Mouse (Mus musculus) hindbrain, embryonic 13.5 days (tissue): ENCODE measurements around the gene Obscn. TPM values are rescaled to one million over a fixed set of nuclear protein-coding genes. Genes with fewer than 3 reads are reported as not detected.
A peak's percentile ranks its signal among the peaks of the same experiment; 100 is the strongest.

ENCODE experiments used
- ATAC-seq: fragments of 200-750 bp; cut with Nextera tagmentation; 2 replicates; pipeline ENCODE4 v1.8.0; 2017; ENCODE audit warnings: moderate TSS enrichment; ENCODE audit not compliant: low FRiP score
- H3K27ac ChIP-seq: fragments of 300-500 bp; sonication (generic); 2 replicates; pipeline ENCODE4 v1.5.1; 2015; ENCODE audit warnings: inconsistent platforms, mild to moderate bottlenecking, moderate library complexity
- H3K27me3 ChIP-seq: fragments of 300-500 bp; sonication (generic); 2 replicates; pipeline ENCODE4 v1.6.1; 2015; ENCODE audit warnings: mild to moderate bottlenecking, inconsistent platforms
- H3K36me3 ChIP-seq: fragments of 300-500 bp; sonication (generic); 2 replicates; pipeline ENCODE4 v1.6.1; 2015; ENCODE audit warnings: mild to moderate bottlenecking, inconsistent platforms
- H3K4me1 ChIP-seq: fragments of 300-500 bp; sonication (generic); replicated peaks from 2 replicates; pipeline ENCODE4 v1.6.1; 2015; ENCODE audit warnings: inconsistent platforms
- H3K4me2 ChIP-seq: fragments of 300-500 bp; sonication (generic); 2 replicates; pipeline ENCODE4 v1.6.1; 2015; ENCODE audit warnings: inconsistent platforms, mild to moderate bottlenecking, moderate library complexity
- H3K4me3 ChIP-seq: fragments of 300-500 bp; sonication (generic); 2 replicates; pipeline ENCODE4 v1.5.1; 2015; ENCODE audit warnings: mild to moderate bottlenecking, inconsistent platforms
- H3K9ac ChIP-seq: fragments of 300-500 bp; sonication (generic); 2 replicates; pipeline ENCODE4 v1.6.1; 2015; ENCODE audit warnings: mild to moderate bottlenecking, inconsistent platforms
- H3K9me3 ChIP-seq: fragments of 300-500 bp; sonication (generic); 2 replicates; pipeline ENCODE4 v1.6.1; 2016; ENCODE audit warnings: inconsistent platforms
- WGBS: fragments of 180-500 bp; shearing (Covaris S2); methylation state at CpG from one replicate; pipeline ENCODE4 v1.1.7; 2015; 5-methylcytosine and 5-hydroxymethylcytosine counted together
- polyA plus RNA-seq: library from polyadenylated mRNA; unstranded; fragments of >200 nt; fragmentation: Nextera tagmentation; extraction: Ambion mirVana; gene quantifications from 2 replicates; pipeline ENCODE4 v1.2.1, GENCODE M21; 2015

Obscn gene
- polyA plus RNA-seq, 1 experiment from 2014 or later: 0.22 TPM

- 3% methylated on average over 68 of the region's 68 CpGs for WGBS
- Histone ChIP-seq H3K9ac (peak within 1 kb of the TSS; percentile 89), H3K4me2 (peak within 1 kb of the TSS; percentile 73), H3K4me1 (peaks cover 22% of the 10 kb centered on the region), H3K4me3 (peak within 1 kb of the TSS; percentile 69), H3K27me3 (peaks cover 5% of the 10 kb centered on the region; the same call in 1 of the 2 replicates), H3K36me3 (peaks cover 12% of the 10 kb centered on the region; the same call in 1 of the 2 replicates), H3K27ac (peak within 1 kb of the TSS; percentile 100), H3K9me3 (no peaks in the 10 kb centered on the region)
- peak; percentile 98 for ATAC-seq
These were observed 27.3 kb upstream of the Obscn start, which contains the start of gene Iba57 for GRCm38 (mm10) chr11:59163255-59164236. TSS of gene Iba57 (minus strand) at chr11:59163739.

- peak overlapping the region; percentile 69 for H3K4me3 ChIP-seq
- 63% methylated on average over 9 of the region's 9 CpGs for WGBS
- ATAC-seq: peak; percentile 62
- peak overlapping the region; percentile 100 for H3K27ac ChIP-seq
- peaks cover 22% of the 10 kb centered on the region for H3K4me1 ChIP-seq
- H3K27me3 ChIP-seq: no peaks in the 10 kb centered on the region
- no peaks in the 10 kb centered on the region for H3K9me3 ChIP-seq
- peak overlapping the region; percentile 73 for H3K4me2 ChIP-seq
- H3K9ac ChIP-seq: peak overlapping the region; percentile 72
- peaks cover 21% of the 10 kb centered on the region for H3K36me3 ChIP-seq
These were observed 26.4 kb upstream of the Obscn start for GRCm38 (mm10) chr11:59162443-59163254.

GRCm38 (mm10) chr11:59161398-59161797 lies 25.2 kb upstream of the Obscn start:
- H3K4me1 ChIP-seq: peaks cover 22% of the 10 kb centered on the region
- no peak for ATAC-seq
- no peak overlapping the region for H3K9ac ChIP-seq
- H3K27ac ChIP-seq: no peak overlapping the region
- no peaks in the 10 kb centered on the region for H3K27me3 ChIP-seq
- H3K9me3 ChIP-seq: no peaks in the 10 kb centered on the region
- no peak overlapping the region for H3K4me2 ChIP-seq
- 85% methylated on average over 5 of the region's 5 CpGs for WGBS
- H3K4me3 ChIP-seq: no peak overlapping the region
- H3K36me3 ChIP-seq: peaks cover 32% of the 10 kb centered on the region

GRCm38 (mm10) chr11:59159558-59159957 lies 23.4 kb upstream of the Obscn start:
- no peaks in the 10 kb centered on the region for H3K27me3 ChIP-seq
- H3K9ac ChIP-seq: no peak overlapping the region
- WGBS: 91% methylated on average over 4 of the region's 4 CpGs
- H3K4me3 ChIP-seq: no peak overlapping the region
- H3K4me2 ChIP-seq: no peak overlapping the region
- peaks cover 22% of the 10 kb centered on the region for H3K4me1 ChIP-seq
- H3K27ac ChIP-seq: no peak overlapping the region
- ATAC-seq: no peak
- peaks cover 42% of the 10 kb centered on the region for H3K36me3 ChIP-seq
- H3K9me3 ChIP-seq: no peaks in the 10 kb centered on the region

GRCm38 (mm10) chr11:59159099-59159498 lies 22.9 kb upstream of the Obscn start:
- Histone ChIP-seq H3K36me3 (peaks cover 42% of the 10 kb centered on the region), H3K27me3 (no peaks in the 10 kb centered on the region), H3K4me3 (no peak overlapping the region), H3K4me2 (no peak overlapping the region), H3K9ac (no peak overlapping the region), H3K9me3 (no peaks in the 10 kb centered on the region), H3K4me1 (peaks cover 19% of the 10 kb centered on the region), H3K27ac (no peak overlapping the region)
- no peak for ATAC-seq
- WGBS: 92% methylated on average over 13 of the region's 13 CpGs

GRCm38 (mm10) chr11:59155900-59156299 lies 19.7 kb upstream of the Obscn start:
- no peaks in the 10 kb centered on the region for H3K4me1 ChIP-seq
- no peak overlapping the region for H3K4me2 ChIP-seq
- no peaks in the 10 kb centered on the region for H3K9me3 ChIP-seq
- no peak overlapping the region for H3K9ac ChIP-seq
- no peak overlapping the region for H3K4me3 ChIP-seq
- H3K36me3 ChIP-seq: peaks cover 40% of the 10 kb centered on the region
- no peaks in the 10 kb centered on the region for H3K27me3 ChIP-seq
- 85% methylated on average over 5 of the region's 5 CpGs for WGBS
- no peak for ATAC-seq
- no peak overlapping the region for H3K27ac ChIP-seq

GRCm38 (mm10) chr11:59154220-59154619 lies 18.0 kb upstream of the Obscn start:
- Histone ChIP-seq H3K4me2 (no peak overlapping the region), H3K27ac (no peak overlapping the region), H3K36me3 (peaks cover 36% of the 10 kb centered on the region), H3K9me3 (no peaks in the 10 kb centered on the region), H3K27me3 (no peaks in the 10 kb centered on the region), H3K4me1 (no peaks in the 10 kb centered on the region), H3K9ac (no peak overlapping the region), H3K4me3 (no peak overlapping the region)
- no peak for ATAC-seq
- WGBS: 88% methylated on average over 7 of the region's 7 CpGs

GRCm38 (mm10) chr11:59151729-59152128 lies 15.5 kb upstream of the Obscn start:
- Histone ChIP-seq H3K4me3 (no peak overlapping the region), H3K36me3 (peaks cover 13% of the 10 kb centered on the region), H3K9me3 (no peaks in the 10 kb centered on the region), H3K27me3 (no peaks in the 10 kb centered on the region), H3K9ac (no peak overlapping the region), H3K4me2 (no peak overlapping the region), H3K4me1 (no peaks in the 10 kb centered on the region), H3K27ac (no peak overlapping the region)
- 24% methylated on average over 3 of the region's 3 CpGs for WGBS
- ATAC-seq: no peak

- no peak for ATAC-seq
- Histone ChIP-seq H3K36me3 (no peaks in the 10 kb centered on the region), H3K9ac (no peak overlapping the region), H3K27ac (no peak overlapping the region), H3K4me2 (no peak overlapping the region), H3K4me1 (no peaks in the 10 kb centered on the region), H3K27me3 (0 out of 2 replicates have a peak, but pooled peaks cover 4% of the 10 kb centered on the region), H3K9me3 (no peaks in the 10 kb centered on the region), H3K4me3 (no peak overlapping the region)
- 71% methylated on average over 3 of the region's 3 CpGs for whole genome bisulfite sequencing
These were observed 13.1 kb upstream of the Obscn start for GRCm38 (mm10) chr11:59149302-59149701.

- no peak overlapping the region for H3K27ac ChIP-seq
- H3K9me3 ChIP-seq: no peaks in the 10 kb centered on the region
- H3K4me2 ChIP-seq: no peak overlapping the region
- no peak overlapping the region for H3K9ac ChIP-seq
- peaks cover 4% of the 10 kb centered on the region; the same call in 1 of the 2 replicates for H3K4me1 ChIP-seq
- ATAC-seq: no peak
- H3K4me3 ChIP-seq: no peak overlapping the region
- WGBS: 79% methylated on average over 5 of the region's 5 CpGs
- H3K27me3 ChIP-seq: peaks cover 22% of the 10 kb centered on the region
- H3K36me3 ChIP-seq: no peaks in the 10 kb centered on the region
These were observed 6.8 kb upstream of the Obscn start for GRCm38 (mm10) chr11:59142962-59143361.

- Histone ChIP-seq H3K4me3 (no peak overlapping the region), H3K9me3 (no peaks in the 10 kb centered on the region), H3K27ac (no peak overlapping the region), H3K4me2 (peak overlapping the region; percentile 31; the same call in 1 of the 2 replicates), H3K4me1 (peaks cover 4% of the 10 kb centered on the region; the same call in 1 of the 2 replicates), H3K9ac (no peak overlapping the region; the same call in 1 of the 2 replicates), H3K27me3 (peaks cover 33% of the 10 kb centered on the region), H3K36me3 (no peaks in the 10 kb centered on the region)
- no peak for ATAC-seq
- WGBS: 7% methylated on average over 14 of the region's 14 CpGs
These were observed 5.7 kb upstream of the Obscn start for GRCm38 (mm10) chr11:59141772-59142370.
